Comparison of ENCODE assay signal across 8 mouse cellular contexts in the genomic region with DNA sequence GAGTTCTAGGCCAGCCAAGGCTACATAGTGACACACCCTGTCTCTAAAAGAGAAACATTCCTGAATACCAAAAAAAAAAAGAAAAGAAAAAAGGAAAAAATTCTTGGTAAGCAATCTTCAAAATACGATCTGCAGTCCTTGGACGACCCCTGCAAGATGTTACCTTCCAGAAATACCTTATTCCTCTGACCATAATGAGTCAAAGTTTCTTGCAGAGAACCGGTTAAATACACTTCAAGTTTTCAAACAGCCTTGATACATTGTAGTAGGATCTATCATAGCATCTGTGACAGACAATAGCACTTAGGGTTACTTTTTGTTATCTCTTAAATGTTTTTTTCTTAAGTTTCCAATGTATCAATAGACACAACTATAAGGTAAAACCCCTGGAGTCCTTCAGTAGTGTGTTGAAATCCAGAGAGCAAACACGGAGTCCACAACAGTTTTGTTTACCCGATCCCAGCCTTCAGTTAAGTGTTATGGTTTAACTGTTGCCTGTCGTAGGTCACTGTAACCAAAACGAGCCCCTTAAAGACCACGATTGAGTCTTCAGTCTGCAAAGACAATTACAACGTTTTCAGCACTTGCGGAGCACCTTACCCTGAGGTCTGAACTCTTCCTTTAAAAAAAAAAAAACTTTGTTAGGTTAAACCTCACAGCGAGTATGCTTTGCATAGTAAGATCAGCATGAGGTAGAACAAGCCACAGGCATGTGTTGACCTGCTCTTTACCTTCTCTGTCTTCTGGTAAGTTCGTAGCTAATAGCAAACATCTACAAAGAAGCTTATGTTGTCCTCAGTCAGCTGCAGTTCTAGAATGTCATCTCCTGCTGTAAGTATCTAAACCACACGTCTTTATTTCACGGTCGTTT. TPM values are rescaled to one million over a fixed set of nuclear protein-coding genes. Genes with fewer than 3 reads are reported as not detected.
DNase-seq lines count a peak whose midpoint lies in the region; ATAC-seq and TF ChIP-seq lines count a peak whose summit lies in the region.

No protein-coding gene starts in this region.

- no peaks in the 10 kb centered on the region for H3K27me3 ChIP-seq in heart, embryonic 10.5 days (ENCODE audit: insufficient read depth, poor library complexity, severe bottlenecking)
- no peaks in the 10 kb centered on the region for H3K27me3 ChIP-seq in ES-Bruce4 (ENCODE audit: control insufficient read depth, insufficient read depth, low read length, poor library complexity, severe bottlenecking)
- H3K27me3 ChIP-seq in forebrain, postnatal 0 days (ENCODE audit: insufficient read depth, low read length): no peaks in the 10 kb centered on the region
- no peaks in the 10 kb centered on the region for H3K27me3 ChIP-seq in midbrain, embryonic 10.5 days (ENCODE audit: low read depth, poor library complexity, severe bottlenecking)

- no peaks in the 10 kb centered on the region for H3K9me3 ChIP-seq in heart, embryonic 10.5 days
- no peaks in the 10 kb centered on the region for H3K9me3 ChIP-seq in ES-Bruce4 (replicated peaks; ENCODE audit: control insufficient read depth, insufficient read depth, low read length, poor library complexity, severe bottlenecking)
- H3K9me3 ChIP-seq in forebrain, postnatal 0 days (ENCODE audit: low read length): no peaks in the 10 kb centered on the region
- no peaks in the 10 kb centered on the region for H3K9me3 ChIP-seq in midbrain, embryonic 10.5 days (replicated peaks)

- peaks cover 4% of the 10 kb centered on the region for H3K4me1 ChIP-seq in heart, embryonic 10.5 days
- peaks cover 2% of the 10 kb centered on the region for H3K4me1 ChIP-seq in ES-Bruce4 (ENCODE audit: control insufficient read depth, insufficient read depth, low read length)
- peaks cover 17% of the 10 kb centered on the region for H3K4me1 ChIP-seq in forebrain, postnatal 0 days (ENCODE audit: insufficient read depth)
- peaks cover 18% of the 10 kb centered on the region for H3K4me1 ChIP-seq in midbrain, embryonic 10.5 days

- no peak for TF ChIP-seq CTCF in ES-Bruce4 (IDR thresholded peaks at IDR 0.05; ENCODE audit: low read depth, low read length)
- no peak for TF ChIP-seq CTCF in forebrain, postnatal 0 days (IDR thresholded peaks at IDR 0.05; ENCODE audit: low read depth)

- TF ChIP-seq POLR2A in ES-Bruce4 (IDR thresholded peaks at IDR 0.05; ENCODE audit: insufficient read depth, low read length): no peak

- no peak for ATAC-seq in forebrain, postnatal 0 days

- peak overlapping the region; percentile 92 for H3K4me3 ChIP-seq in heart, embryonic 10.5 days
- H3K4me3 ChIP-seq in ES-Bruce4 (ENCODE audit: low read depth, low read length): peak overlapping the region; percentile 69
- H3K4me3 ChIP-seq in forebrain, postnatal 0 days (ENCODE audit: low read depth, low read length): peak overlapping the region; percentile 95
- peak overlapping the region; percentile 88 for H3K4me3 ChIP-seq in midbrain, embryonic 10.5 days

- no peaks in the 10 kb centered on the region for H3K36me3 ChIP-seq in heart, embryonic 10.5 days
- H3K36me3 ChIP-seq in ES-Bruce4 (ENCODE audit: control insufficient read depth, insufficient read depth, low read length, poor library complexity, severe bottlenecking): peaks cover 4% of the 10 kb centered on the region; the same call in 1 of the 2 replicates
- no peaks in the 10 kb centered on the region for H3K36me3 ChIP-seq in forebrain, postnatal 0 days (ENCODE audit: insufficient read depth)
- peaks cover 7% of the 10 kb centered on the region; the same call in 1 of the 2 replicates for H3K36me3 ChIP-seq in midbrain, embryonic 10.5 days

- H3K27ac ChIP-seq in heart, embryonic 10.5 days: peak overlapping the region; percentile 99
- H3K27ac ChIP-seq in ES-Bruce4 (ENCODE audit: insufficient read depth, low read length): peak overlapping the region; percentile 90
- H3K27ac ChIP-seq in forebrain, postnatal 0 days (ENCODE audit: low read depth, low read length): peak overlapping the region; percentile 98
- peak overlapping the region; percentile 99 for H3K27ac ChIP-seq in midbrain, embryonic 10.5 days (replicated peaks)

- no peak for DNase-seq in heart, embryonic 10.5 days (ENCODE audit: low spot score)
- no peak for DNase-seq in heart, adult 8-10 months (ENCODE audit: low spot score)
- DNase-seq in forebrain, postnatal 0 days: peak; percentile 2
- DNase-seq in midbrain, embryonic 10.5 days (ENCODE audit: low spot score): no peak
- no peak for DNase-seq in cerebellum, postnatal 14 days
- DNase-seq in layer of hippocampus, postnatal 25 days (ENCODE audit: extremely low spot score in 1 of 2, low spot score in 1 of 2): no peak
- DNase-seq in retina, embryonic 14.5 days (ENCODE audit: low spot score): no peak

- H3K4me2 ChIP-seq in forebrain, postnatal 0 days (ENCODE audit: low read depth): peak overlapping the region; percentile 47

- no peak for TF ChIP-seq EP300 in ES-Bruce4 (IDR thresholded peaks at IDR 0.05; ENCODE audit: insufficient read depth, low read depth, low read length)

- peak overlapping the region; percentile 100 for H3K9ac ChIP-seq in ES-Bruce4 (ENCODE audit: low read depth, poor library complexity, severe bottlenecking)
- H3K9ac ChIP-seq in forebrain, postnatal 0 days: peak overlapping the region; percentile 90

- WGBS in heart, embryonic 10.5 days: 59% methylated on average over 15 of the region's 15 CpGs
- 48% methylated on average over 15 of the region's 15 CpGs for WGBS in forebrain, postnatal 0 days
- 62% methylated on average over 15 of the region's 15 CpGs for WGBS in midbrain, embryonic 10.5 days

RNA-seq across cellular contexts. Expression of a gene that starts 0.8 kb away (rescaled TPM):
- polyA plus RNA-seq in heart, embryonic 10.5 days (2016; fragmentation: Nextera tagmentation; extraction: Ambion mirVana): 26.0 and 26.4 TPM in 2 replicates
- 10 to 100 TPM; 33.7 to 39.6 (median 36.5) TPM for total RNA-seq in heart, adult 8-10 months (2022)
- 197 and 203 TPM in 2 replicates for polyA plus RNA-seq in ES-Bruce4 (2011; ENCODE audit: insufficient read depth, insufficient read length, low read depth, missing spikeins)
- 68.3 and 101 TPM in 2 replicates for total RNA-seq in forebrain, postnatal 0 days (2014; rRNA removed)
- polyA plus RNA-seq in forebrain, postnatal 0 days (2015; fragmentation: Nextera tagmentation; extraction: Ambion mirVana): 23.2 and 28.5 TPM in 2 replicates
- polyA plus RNA-seq in midbrain, embryonic 10.5 days (2016; fragmentation: Nextera tagmentation; extraction: Ambion mirVana): 28.7 and 31.0 TPM in 2 replicates
- 10 to 100 TPM; 75.0 to 94.4 TPM for total RNA-seq in layer of hippocampus, postnatal 25 days (2021)
